Comparison of ENCODE assay signal across 1 mouse cellular context in genomic region chr17:27627451-27627850, GRCm38 (mm10).
TF ChIP-seq lines count a peak whose summit lies in the region.

No protein-coding gene starts in this region.

TF ChIP-seq in MEL, 35 proteins besides CTCF, POLR2A, EP300 and RAD21 (continued from another document):
- no peak for TF ChIP-seq USF1 (IDR thresholded peaks at IDR 0.05; ENCODE audit: low read depth, low read length)
- 0 out of 2 replicates have a peak, but pooled peaks have one; percentile 24 for TF ChIP-seq TBP (IDR thresholded peaks at IDR 0.05; ENCODE audit: low read depth, low read length)
- TF ChIP-seq JUND (IDR thresholded peaks at IDR 0.05; ENCODE audit: low read depth, low read length), result no peak
- peak; percentile 34; the same call in 1 of the 2 replicates for TF ChIP-seq MAX (IDR thresholded peaks at IDR 0.05; ENCODE audit: low read length)
